Mouse (Mus musculus): Measurements from ENCODE around the gene Olfr342. TPM values are rescaled to one million over a fixed set of nuclear protein-coding genes. Genes with fewer than 3 reads are reported as not detected.

Gene Olfr342
- not detected in 2 replicates for polyA plus RNA-seq (2012; rRNA removed)

DNA sequence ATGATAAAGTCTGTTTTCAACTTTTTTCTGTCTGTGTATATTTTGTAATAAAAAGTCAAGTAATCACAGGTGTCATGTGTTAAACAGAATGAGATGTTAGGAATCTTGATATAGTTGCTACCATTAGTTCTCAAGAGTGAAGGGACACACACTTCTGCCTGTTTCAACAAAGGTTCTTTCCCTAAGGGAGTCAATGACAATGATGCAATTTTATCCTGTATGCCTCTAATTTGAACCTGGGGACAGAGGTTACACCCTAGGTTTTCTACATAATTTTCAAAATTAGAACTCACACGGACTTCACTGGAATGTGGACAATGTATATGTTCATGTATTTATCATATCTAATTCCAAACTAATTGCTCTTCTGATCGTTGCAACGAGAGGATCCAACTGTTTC lies at the start of gene Olfr342:
Gene Olfr342 (plus strand): TSS at position 301 of the 400 bp plus-strand sequence.
- H3K4me3 ChIP-seq (ENCODE audit: control insufficient read depth, low read depth, low read length), result no peak within 1 kb of the TSS
- H3K4me1 ChIP-seq (ENCODE audit: control insufficient read depth, insufficient read depth, low read length), result no peaks in the 10 kb centered on the region
- H3K27ac ChIP-seq (ENCODE audit: control insufficient read depth, insufficient read depth, low read depth, low read length), result no peak within 1 kb of the TSS
- no peaks in the 10 kb centered on the region for H3K27me3 ChIP-seq (ENCODE audit: control insufficient read depth, insufficient read depth, low read length)
- no peak for TF ChIP-seq CTCF (IDR thresholded peaks at IDR 0.05; ENCODE audit: control insufficient read depth, insufficient read depth, insufficient replicate concordance, low read depth, low read length)
- no peak for TF ChIP-seq POLR2A (IDR thresholded peaks at IDR 0.05; ENCODE audit: control insufficient read depth, low read depth, low read length)
- H3K36me3 ChIP-seq (ENCODE audit: control insufficient read depth, insufficient read depth, low read length), result no peaks in the 10 kb centered on the region

DNA sequence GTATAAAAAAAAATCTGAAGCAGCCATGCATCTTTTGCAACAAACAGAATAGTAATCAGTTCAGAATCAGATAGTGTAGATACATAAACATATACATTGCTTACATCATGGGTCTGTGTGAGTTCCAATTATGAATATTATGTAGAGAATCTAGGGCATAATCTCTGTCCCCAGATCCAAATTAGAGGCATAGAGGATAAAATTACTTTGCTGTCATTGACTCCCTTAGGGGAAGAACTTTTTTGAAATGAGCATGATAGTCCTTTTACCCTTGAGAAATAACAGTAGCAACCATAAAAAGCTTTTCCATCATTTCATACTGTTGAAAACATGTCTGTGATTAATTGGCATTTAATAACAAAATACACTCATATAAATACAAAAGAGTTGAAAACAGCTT lies 42.4 kb upstream of the Olfr342 start, which contains the start of gene Olfr341:
Gene Olfr341 (minus strand): TSS at position 101 of the 400 bp plus-strand sequence.
- no peaks in the 10 kb centered on the region for H3K36me3 ChIP-seq (ENCODE audit: control insufficient read depth, insufficient read depth, low read length)
- H3K27ac ChIP-seq (ENCODE audit: control insufficient read depth, insufficient read depth, low read depth, low read length), result no peak within 1 kb of the TSS
- H3K4me3 ChIP-seq (ENCODE audit: control insufficient read depth, low read depth, low read length), result no peak within 1 kb of the TSS
- H3K4me1 ChIP-seq (ENCODE audit: control insufficient read depth, insufficient read depth, low read length), result no peaks in the 10 kb centered on the region
- H3K27me3 ChIP-seq (ENCODE audit: control insufficient read depth, insufficient read depth, low read length), result no peaks in the 10 kb centered on the region
- TF ChIP-seq CTCF (IDR thresholded peaks at IDR 0.05; ENCODE audit: control insufficient read depth, insufficient read depth, insufficient replicate concordance, low read depth, low read length) (no peak), POLR2A (IDR thresholded peaks at IDR 0.05; ENCODE audit: control insufficient read depth, low read depth, low read length) (no peak)

DNA sequence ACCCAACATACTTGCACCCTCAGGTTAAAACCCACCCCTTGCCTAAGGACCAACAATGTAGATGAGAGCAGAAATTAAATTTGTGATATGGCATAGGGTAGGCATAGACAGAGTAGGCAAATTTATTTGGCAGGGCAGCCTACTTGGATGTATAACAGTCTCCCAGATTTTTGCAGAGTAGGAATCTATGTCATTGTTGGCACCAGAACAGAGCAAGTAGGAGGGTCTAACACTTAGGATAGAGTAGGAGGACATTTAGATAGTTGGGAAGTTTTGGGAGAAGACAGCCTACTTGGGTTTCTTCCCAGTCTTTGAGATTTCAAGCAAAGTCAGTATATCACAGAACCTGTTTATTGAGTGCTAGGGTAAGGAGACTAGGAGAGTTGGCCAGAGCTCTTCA lies 40.4 kb downstream of the Olfr342 start:
- Histone ChIP-seq H3K27me3 (ENCODE audit: control insufficient read depth, insufficient read depth, low read length) (no peaks in the 10 kb centered on the region), H3K27ac (ENCODE audit: control insufficient read depth, insufficient read depth, low read depth, low read length) (no peak overlapping the region), H3K4me1 (ENCODE audit: control insufficient read depth, insufficient read depth, low read length) (no peaks in the 10 kb centered on the region), H3K36me3 (ENCODE audit: control insufficient read depth, insufficient read depth, low read length) (no peaks in the 10 kb centered on the region), H3K4me3 (ENCODE audit: control insufficient read depth, low read depth, low read length) (no peak overlapping the region)
- no peak for TF ChIP-seq CTCF (IDR thresholded peaks at IDR 0.05; ENCODE audit: control insufficient read depth, insufficient read depth, insufficient replicate concordance, low read depth, low read length)
- no peak for TF ChIP-seq POLR2A (IDR thresholded peaks at IDR 0.05; ENCODE audit: control insufficient read depth, low read depth, low read length)

- no peak for TF ChIP-seq POLR2A (IDR thresholded peaks at IDR 0.05; ENCODE audit: control insufficient read depth, low read depth, low read length)
- TF ChIP-seq CTCF (IDR thresholded peaks at IDR 0.05; ENCODE audit: control insufficient read depth, insufficient read depth, insufficient replicate concordance, low read depth, low read length), result no peak
- H3K4me3 ChIP-seq (ENCODE audit: control insufficient read depth, low read depth, low read length), result no peak within 1 kb of the TSS
- no peak within 1 kb of the TSS for H3K27ac ChIP-seq (ENCODE audit: control insufficient read depth, insufficient read depth, low read depth, low read length)
- no peaks in the 10 kb centered on the region for H3K4me1 ChIP-seq (ENCODE audit: control insufficient read depth, insufficient read depth, low read length)
- no peaks in the 10 kb centered on the region for H3K27me3 ChIP-seq (ENCODE audit: control insufficient read depth, insufficient read depth, low read length)
- H3K36me3 ChIP-seq (ENCODE audit: control insufficient read depth, insufficient read depth, low read length), result no peaks in the 10 kb centered on the region
Measured at GRCm38 (mm10) chr2:36566362-36566761, 41.6 kb downstream of the Olfr342 start, which contains the start of gene Olfr344. TSS of gene Olfr344 (plus strand) at chr2:36566662.

- Histone ChIP-seq H3K4me1 (ENCODE audit: control insufficient read depth, insufficient read depth, low read length) (no peaks in the 10 kb centered on the region), H3K27ac (ENCODE audit: control insufficient read depth, insufficient read depth, low read depth, low read length) (no peak overlapping the region)
- no peak for TF ChIP-seq POLR2A (IDR thresholded peaks at IDR 0.05; ENCODE audit: control insufficient read depth, low read depth, low read length)
- TF ChIP-seq CTCF (IDR thresholded peaks at IDR 0.05; ENCODE audit: control insufficient read depth, insufficient read depth, insufficient replicate concordance, low read depth, low read length), result no peak
Measured at GRCm38 (mm10) chr2:36567022-36567421, 42.2 kb downstream of the Olfr342 start.

DNA sequence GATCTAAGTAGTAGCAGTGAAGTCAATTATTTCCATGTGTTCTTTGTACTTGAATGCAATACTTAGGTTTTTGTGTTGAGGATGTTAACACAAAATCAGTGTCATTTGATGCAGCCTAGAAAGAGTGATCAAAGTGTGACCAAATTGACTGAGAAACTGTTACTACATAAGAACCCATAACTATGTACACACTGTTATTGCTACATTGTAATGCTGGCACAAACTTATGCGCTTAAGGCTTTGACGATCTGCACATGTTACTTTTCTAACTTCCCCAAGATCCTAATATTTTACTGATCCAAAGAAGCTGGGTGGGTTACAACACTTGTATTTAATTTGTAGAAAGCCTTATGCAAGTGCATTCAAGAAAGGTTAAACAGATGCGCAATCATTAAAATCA lies 43.0 kb downstream of the Olfr342 start:
- no peaks in the 10 kb centered on the region for H3K27me3 ChIP-seq (ENCODE audit: control insufficient read depth, insufficient read depth, low read length)
- H3K27ac ChIP-seq (ENCODE audit: control insufficient read depth, insufficient read depth, low read depth, low read length), result no peak overlapping the region
- TF ChIP-seq POLR2A (IDR thresholded peaks at IDR 0.05; ENCODE audit: control insufficient read depth, low read depth, low read length) (no peak), CTCF (IDR thresholded peaks at IDR 0.05; ENCODE audit: control insufficient read depth, insufficient read depth, insufficient replicate concordance, low read depth, low read length) (no peak)
- no peaks in the 10 kb centered on the region for H3K36me3 ChIP-seq (ENCODE audit: control insufficient read depth, insufficient read depth, low read length)
- H3K4me3 ChIP-seq (ENCODE audit: control insufficient read depth, low read depth, low read length), result no peak overlapping the region
- no peaks in the 10 kb centered on the region for H3K4me1 ChIP-seq (ENCODE audit: control insufficient read depth, insufficient read depth, low read length)

More at GRCm38 (mm10) chr2:36567022-36567421, 42.2 kb downstream of the Olfr342 start:
- Histone ChIP-seq H3K36me3 (ENCODE audit: control insufficient read depth, insufficient read depth, low read length) (no peaks in the 10 kb centered on the region), H3K4me3 (ENCODE audit: control insufficient read depth, low read depth, low read length) (no peak overlapping the region), H3K27me3 (ENCODE audit: control insufficient read depth, insufficient read depth, low read length) (no peaks in the 10 kb centered on the region)

Other genes starting within 250 kb of the Olfr342 start
- gene Olfr338, start 151.5 kb upstream of the Olfr342 start, polyA plus RNA-seq (2012; rRNA removed), result not detected in 2 replicates
- not detected in 2 replicates for gene Olfr339, start 106.1 kb upstream of the Olfr342 start, polyA plus RNA-seq (2012; rRNA removed)
- gene Olfr340, start 72.4 kb upstream of the Olfr342 start, polyA plus RNA-seq (2012; rRNA removed), result not detected in 2 replicates
- not detected in 2 replicates for gene Olfr341, start 42.5 kb upstream of the Olfr342 start, polyA plus RNA-seq (2012; rRNA removed)
- not detected in 2 replicates for gene Olfr344, start 41.7 kb downstream of the Olfr342 start, polyA plus RNA-seq (2012; rRNA removed)
- gene Olfr345, start 115.0 kb downstream of the Olfr342 start, polyA plus RNA-seq (2012; rRNA removed), result not detected in 2 replicates
- not detected in 2 replicates for gene Olfr346, start 160.8 kb downstream of the Olfr342 start, polyA plus RNA-seq (2012; rRNA removed)
- not detected in 2 replicates for gene Olfr347, start 206.9 kb downstream of the Olfr342 start, polyA plus RNA-seq (2012; rRNA removed)